Mouse (Mus musculus) midbrain, postnatal 0 days (tissue): ENCODE measurements around the gene Ribc2. TPM values are rescaled to one million over a fixed set of nuclear protein-coding genes. Genes with fewer than 3 reads are reported as not detected.

Experiments
- ATAC-seq: fragments of 200-750 bp; cut with Nextera tagmentation; 2 replicates; pipeline ENCODE4 v1.8.0; 2017; ENCODE audit warnings: moderate number of reproducible peaks, mild to moderate bottlenecking, moderate TSS enrichment, moderate library complexity; ENCODE audit not compliant: low FRiP score
- DNase-seq: peaks from one replicate; pipeline ENCODE4 v3.0.0-alpha.2; 2015; ENCODE audit warnings: low spot score
- H3K27ac ChIP-seq: fragments of 300-500 bp; sonication (generic); 2 replicates; pipeline ENCODE4 v1.5.1; 2014; ENCODE audit warnings: low read depth, mild to moderate bottlenecking, low read length, mixed read lengths
- H3K27me3 ChIP-seq: fragments of 300-500 bp; sonication (generic); 2 replicates; pipeline ENCODE4 v1.6.1; 2014; ENCODE audit warnings: low read length, control low read depth, mixed read lengths; ENCODE audit not compliant: insufficient read depth
- H3K36me3 ChIP-seq: fragments of 300-500 bp; sonication (generic); 2 replicates; pipeline ENCODE4 v1.6.1; 2014; ENCODE audit warnings: low read length, control low read depth, mixed read lengths; ENCODE audit not compliant: insufficient read depth
- H3K4me1 ChIP-seq: fragments of 300-500 bp; sonication (generic); 2 replicates; pipeline ENCODE4 v1.6.1; 2014; ENCODE audit warnings: mild to moderate bottlenecking, control low read depth, antibody characterized with exemption, low read length, mixed read lengths; ENCODE audit not compliant: insufficient read depth
- H3K4me2 ChIP-seq: fragments of 300-500 bp; sonication (generic); 2 replicates; pipeline ENCODE4 v1.6.1; 2014; ENCODE audit warnings: low read depth, mild to moderate bottlenecking, low read length, mixed read lengths; ENCODE audit not compliant: poor library complexity, severe bottlenecking
- H3K4me3 ChIP-seq: fragments of 300-500 bp; sonication (generic); 2 replicates; pipeline ENCODE4 v1.5.1; 2014; ENCODE audit warnings: low read depth, mild to moderate bottlenecking, low read length, moderate library complexity
- H3K9ac ChIP-seq: fragments of 300-500 bp; sonication (generic); replicated peaks from 2 replicates; pipeline ENCODE4 v1.6.1; 2014; ENCODE audit warnings: mild to moderate bottlenecking, low read length, moderate library complexity, mixed read lengths; ENCODE audit not compliant: poor library complexity, severe bottlenecking
- H3K9me3 ChIP-seq: fragments of 300-500 bp; sonication (generic); 2 replicates; pipeline ENCODE4 v1.6.1; 2016; ENCODE audit warnings: low read length, control low read depth
- CTCF ChIP-seq: IDR thresholded peaks from 2 replicates; pipeline ENCODE4 v1.5.1; 2016; ENCODE audit warnings: antibody characterized with exemption, mild to moderate bottlenecking
- WGBS: fragments of 180-500 bp; shearing (Covaris S2); extraction: QIAGEN DNeasy Blood & Tissue Kit; methylation state at CpG from one replicate; pipeline ENCODE4 v1.1.7; 2014; 5-methylcytosine and 5-hydroxymethylcytosine counted together
- polyA plus RNA-seq: library from polyadenylated mRNA; unstranded; fragments of >200 nt; fragmentation: Nextera tagmentation; extraction: Ambion mirVana; gene quantifications from 2 replicates; pipeline ENCODE4 v1.2.1, GENCODE M21; 2015
- total RNA-seq: library from RNA; depleted of rRNA; stranded (reverse); fragments of >200 nt; gene quantifications from 2 replicates; pipeline ENCODE4 v1.2.3, GENCODE M21; 2014; rRNA removed

Gene Ribc2
- 0.77 TPM in 1 of 2 replicates, not detected in the other for total RNA-seq
- polyA plus RNA-seq = 0.80 and 0.93 TPM in 2 replicates

- no peaks in the 10 kb centered on the region for H3K27me3 ChIP-seq
- 32% methylated on average over 55 of the region's 58 CpGs for WGBS
- H3K36me3 ChIP-seq = no peaks in the 10 kb centered on the region
- no peaks in the 10 kb centered on the region for H3K9me3 ChIP-seq
- 0 out of 2 replicates have a peak, but pooled peaks cover 4% of the 10 kb centered on the region for H3K4me1 ChIP-seq
- H3K4me3 ChIP-seq = peak within 1 kb of the TSS; percentile 35
- ATAC-seq (peak; percentile 38; the same call in 1 of the 2 replicates), DNase-seq (peak; percentile 92)
- peak within 1 kb of the TSS; percentile 60 for H3K4me2 ChIP-seq
- no peak within 1 kb of the TSS for H3K27ac ChIP-seq
- no peak for TF ChIP-seq CTCF
- no peak within 1 kb of the TSS; the same call in 1 of the 2 replicates for H3K9ac ChIP-seq
Measured at GRCm38 (mm10) chr15:85131275-85132192, at the start of gene Ribc2, which contains the start of gene Smc1b. Gene Ribc2, plus strand, starts transcription at chr15:85132078. Gene Smc1b, minus strand, starts transcription at chr15:85131964.

GRCm38 (mm10) chr15:85085641-85086040 is 46.2 kb upstream of the Ribc2 start:
- Histone ChIP-seq H3K4me2 (no peak overlapping the region), H3K4me3 (no peak overlapping the region), H3K36me3 (no peaks in the 10 kb centered on the region), H3K27me3 (no peaks in the 10 kb centered on the region), H3K4me1 (no peaks in the 10 kb centered on the region), H3K27ac (no peak overlapping the region), H3K9ac (no peak overlapping the region), H3K9me3 (no peaks in the 10 kb centered on the region)
- 65% methylated on average over 1 of the region's 1 CpGs for WGBS
- DNase-seq = no peak
- no peak for ATAC-seq
- no peak for TF ChIP-seq CTCF

GRCm38 (mm10) chr15:85132193-85132520 is 279 bp downstream of the Ribc2 start:
- TF ChIP-seq CTCF = no peak
- Histone ChIP-seq H3K4me2 (peak overlapping the region; percentile 60), H3K9me3 (no peaks in the 10 kb centered on the region), H3K9ac (no peak overlapping the region), H3K36me3 (no peaks in the 10 kb centered on the region), H3K27ac (no peak overlapping the region), H3K4me1 (0 out of 2 replicates have a peak, but pooled peaks cover 4% of the 10 kb centered on the region), H3K4me3 (peak overlapping the region; percentile 35), H3K27me3 (no peaks in the 10 kb centered on the region)
- DNase-seq (no peak), ATAC-seq (no peak)
- 18% methylated on average over 10 of the region's 10 CpGs for WGBS

GRCm38 (mm10) chr15:85135143-85135542 is 3.3 kb downstream of the Ribc2 start:
- DNase-seq (no peak), ATAC-seq (no peak)
- Histone ChIP-seq H3K27ac (no peak overlapping the region), H3K27me3 (no peaks in the 10 kb centered on the region), H3K4me1 (0 out of 2 replicates have a peak, but pooled peaks cover 4% of the 10 kb centered on the region), H3K36me3 (no peaks in the 10 kb centered on the region), H3K4me2 (no peak overlapping the region), H3K9ac (no peak overlapping the region), H3K4me3 (no peak overlapping the region), H3K9me3 (no peaks in the 10 kb centered on the region)
- TF ChIP-seq CTCF = no peak
- 33% methylated on average over 9 of the region's 9 CpGs for WGBS

- 90% methylated on average over 10 of the region's 10 CpGs for WGBS
- Histone ChIP-seq H3K27ac (no peak overlapping the region), H3K4me1 (no peaks in the 10 kb centered on the region), H3K36me3 (no peaks in the 10 kb centered on the region), H3K4me3 (no peak overlapping the region), H3K4me2 (no peak overlapping the region), H3K27me3 (no peaks in the 10 kb centered on the region), H3K9me3 (no peaks in the 10 kb centered on the region), H3K9ac (no peak overlapping the region)
- DNase-seq = no peak
- no peak for TF ChIP-seq CTCF
- no peak for ATAC-seq
Measured at GRCm38 (mm10) chr15:85141290-85141689, 9.4 kb downstream of the Ribc2 start.

GRCm38 (mm10) chr15:85142441-85142840 is 10.6 kb downstream of the Ribc2 start:
- TF ChIP-seq CTCF = no peak
- no peak for ATAC-seq
- Histone ChIP-seq H3K27me3 (no peaks in the 10 kb centered on the region), H3K36me3 (no peaks in the 10 kb centered on the region), H3K27ac (no peak overlapping the region), H3K4me3 (no peak overlapping the region), H3K9me3 (no peaks in the 10 kb centered on the region), H3K4me1 (no peaks in the 10 kb centered on the region), H3K9ac (no peak overlapping the region), H3K4me2 (no peak overlapping the region)
- 66% methylated on average over 2 of the region's 2 CpGs for WGBS
- DNase-seq = no peak
